Mouse (Mus musculus): ENCODE measurements at regions not wholly inside any gene's neighbourhood (a gene's known extent, or its start where the extent isn't known, plus 50 kb on each side); places are given as distances from the start of the nearest gene placed in this dataset.

DNA sequence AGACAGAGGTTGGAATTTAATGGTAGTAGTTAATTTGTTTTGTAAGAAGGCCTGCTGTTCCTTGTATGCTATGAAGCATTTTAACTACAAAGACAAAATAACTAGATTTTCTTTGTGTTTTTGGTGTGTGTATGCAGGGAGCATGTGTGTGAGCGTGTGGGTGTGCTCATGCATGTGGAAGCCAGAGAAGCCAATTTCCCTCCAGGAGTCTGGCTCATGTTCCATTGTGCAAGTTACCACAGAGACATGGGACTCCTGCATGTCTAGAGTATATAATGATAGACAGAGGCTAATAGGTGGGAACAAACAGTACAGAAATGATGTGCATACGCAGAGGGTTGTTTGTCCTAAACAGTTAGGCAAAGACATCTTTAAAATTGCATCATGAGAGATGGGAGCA, 219.0 kb upstream of the Dpp6 start:
- H3K27ac ChIP-seq (ENCODE audit: control insufficient read depth, low read depth, low read length), result no peak overlapping the region
- no peak for DNase-seq (ENCODE audit: low read depth, low spot score)
- no peaks in the 10 kb centered on the region for H3K27me3 ChIP-seq (ENCODE audit: control insufficient read depth in 1 of 2, insufficient read depth in 2 of 2, low read length in 2 of 2)
- no peak overlapping the region for H3K4me3 ChIP-seq (ENCODE audit: control insufficient read depth in 1 of 2, insufficient read depth in 1 of 2, low read depth in 2 of 2, low read length in 2 of 2)
- H3K36me3 ChIP-seq (ENCODE audit: control insufficient read depth in 1 of 2, insufficient read depth in 2 of 2, low read length in 2 of 2), result no peaks in the 10 kb centered on the region
- no peaks in the 10 kb centered on the region for H3K4me1 ChIP-seq (ENCODE audit: control insufficient read depth in 1 of 2, insufficient read depth in 2 of 2, low read length in 2 of 2)
- no peak overlapping the region for H3K9ac ChIP-seq (ENCODE audit: control insufficient read depth, low read depth, low read length, poor library complexity, severe bottlenecking)
- H3K9me3 ChIP-seq (replicated peaks; ENCODE audit: insufficient read depth, low read length), result no peaks in the 10 kb centered on the region
- H3K79me2 ChIP-seq (ENCODE audit: control insufficient read depth, insufficient read depth, low read length, poor library complexity), result no peaks in the 10 kb centered on the region
- TF ChIP-seq ZKSCAN1 (IDR thresholded peaks at IDR 0.05; ENCODE audit: low read depth, low read length) (no peak), ELF1 (IDR thresholded peaks at IDR 0.05; ENCODE audit: low read depth, low read length) (no peak), POLR2AphosphoS5 (IDR thresholded peaks at IDR 0.05; ENCODE audit: borderline replicate concordance, low read depth, low read length) (no peak), MYB (IDR thresholded peaks at IDR 0.05; ENCODE audit: low read depth, low read length) (no peak), E2F4 (IDR thresholded peaks at IDR 0.05; ENCODE audit: borderline replicate concordance, low read depth, low read length) (no peak), UBTF (IDR thresholded peaks at IDR 0.05; ENCODE audit: borderline replicate concordance, insufficient read depth, low read depth, low read length) (no peak), MYC (IDR thresholded peaks at IDR 0.05; ENCODE audit: low read depth, low read length) (no peak), TCF12 (IDR thresholded peaks at IDR 0.05; ENCODE audit: low read depth, low read length) (no peak), JUND (IDR thresholded peaks at IDR 0.05; ENCODE audit: low read depth, low read length) (no peak), SIN3A (IDR thresholded peaks at IDR 0.05; ENCODE audit: low read length) (no peak)

DNA sequence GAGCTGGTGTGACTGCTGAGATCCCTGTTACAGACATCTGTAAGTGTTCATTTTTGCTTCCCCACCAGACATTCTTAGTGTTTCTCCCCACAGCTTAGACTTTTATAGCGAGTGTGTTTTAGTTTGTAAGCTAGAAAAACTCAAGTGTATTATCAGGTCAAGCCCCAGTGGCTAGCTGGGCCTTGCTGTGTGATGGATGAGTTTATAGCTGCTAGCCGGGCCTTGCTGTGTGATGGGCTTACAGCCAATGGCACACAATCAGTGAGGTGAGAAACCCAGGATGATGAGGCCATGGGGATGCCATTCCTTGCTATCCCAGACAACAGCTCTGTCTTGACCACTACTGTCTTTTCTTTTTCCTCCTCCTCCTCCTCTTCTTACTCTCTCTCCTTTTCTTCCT, 197.7 kb upstream of the Dpp6 start:
- Histone ChIP-seq H3K36me3 (ENCODE audit: control insufficient read depth in 1 of 2, insufficient read depth in 2 of 2, low read length in 2 of 2) (no peaks in the 10 kb centered on the region), H3K27ac (ENCODE audit: control insufficient read depth, low read depth, low read length) (no peak overlapping the region), H3K4me3 (ENCODE audit: control insufficient read depth in 1 of 2, insufficient read depth in 1 of 2, low read depth in 2 of 2, low read length in 2 of 2) (no peak overlapping the region), H3K79me2 (ENCODE audit: control insufficient read depth, insufficient read depth, low read length, poor library complexity) (no peaks in the 10 kb centered on the region), H3K4me1 (ENCODE audit: control insufficient read depth in 1 of 2, insufficient read depth in 2 of 2, low read length in 2 of 2) (no peaks in the 10 kb centered on the region), H3K27me3 (ENCODE audit: control insufficient read depth in 1 of 2, insufficient read depth in 2 of 2, low read length in 2 of 2) (no peaks in the 10 kb centered on the region), H3K9me3 (replicated peaks; ENCODE audit: insufficient read depth, low read length) (no peaks in the 10 kb centered on the region), H3K9ac (ENCODE audit: control insufficient read depth, low read depth, low read length, poor library complexity, severe bottlenecking) (no peak overlapping the region)
- TF ChIP-seq NRF1 (IDR thresholded peaks at IDR 0.05; ENCODE audit: insufficient read depth, low read depth, low read length, poor library complexity, severe bottlenecking) (no peak), KAT2A (conservative IDR thresholded peaks at IDR 0.05; ENCODE audit: low read depth, low read length) (no peak), POLR2AphosphoS2 (IDR thresholded peaks at IDR 0.05; ENCODE audit: low read length) (no peak), USF2 (IDR thresholded peaks at IDR 0.05; ENCODE audit: borderline replicate concordance in 1 of 2, insufficient read depth in 1 of 2, low read depth in 1 of 2, low read length in 2 of 2) (no peak), CHD2 (IDR thresholded peaks at IDR 0.05; ENCODE audit: low read length) (no peak)
- no peak for DNase-seq (ENCODE audit: low read depth, low spot score)

DNA sequence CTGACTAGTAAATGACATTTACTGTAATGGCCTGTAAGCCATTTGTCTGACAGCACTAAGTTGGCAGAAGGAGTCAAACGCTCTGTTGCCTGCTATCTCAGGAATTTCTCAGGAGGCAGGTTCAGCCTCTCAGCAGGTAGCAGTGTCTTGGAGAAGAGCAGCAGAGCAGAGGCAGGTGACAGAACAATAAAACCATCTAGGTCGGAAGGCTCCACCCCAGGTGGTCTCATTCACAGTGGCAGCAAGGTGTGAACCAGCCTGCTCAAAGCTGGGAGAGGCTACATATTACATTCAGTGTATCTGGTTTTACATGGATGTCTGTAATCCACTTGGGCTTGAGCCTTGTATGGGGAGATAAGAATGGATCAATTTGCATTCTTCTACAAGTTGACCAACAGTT, 194.9 kb upstream of the Dpp6 start:
- TF ChIP-seq MYC (IDR thresholded peaks at IDR 0.05; ENCODE audit: low read depth, low read length), result no peak
- TF ChIP-seq TBP (IDR thresholded peaks at IDR 0.05; ENCODE audit: low read depth, low read length), result no peak
- TF ChIP-seq MXI1 (IDR thresholded peaks at IDR 0.05; ENCODE audit: low read depth, low read length), result no peak
- TF ChIP-seq ZNF384 (IDR thresholded peaks at IDR 0.05; ENCODE audit: low read depth, low read length), result no peak
- TF ChIP-seq MAFK (IDR thresholded peaks at IDR 0.05; ENCODE audit: borderline replicate concordance, low read depth, low read length), result no peak
- no peak for TF ChIP-seq ETS1 (IDR thresholded peaks at IDR 0.05; ENCODE audit: low read depth, low read length)
- TF ChIP-seq USF2 (IDR thresholded peaks at IDR 0.05; ENCODE audit: borderline replicate concordance in 1 of 2, insufficient read depth in 1 of 2, low read depth in 1 of 2, low read length in 2 of 2), result no peak
- TF ChIP-seq NELFE (IDR thresholded peaks at IDR 0.05; ENCODE audit: low read depth, low read length), result no peak
- no peak for TF ChIP-seq BHLHE40 (IDR thresholded peaks at IDR 0.05; ENCODE audit: borderline replicate concordance, low read depth, low read length)
- TF ChIP-seq UBTF (IDR thresholded peaks at IDR 0.05; ENCODE audit: borderline replicate concordance, insufficient read depth, low read depth, low read length), result no peak
- TF ChIP-seq EP300 (IDR thresholded peaks at IDR 0.05; ENCODE audit: low read depth in 1 of 2, low read length in 2 of 2), result no peak
- TF ChIP-seq ELF1 (IDR thresholded peaks at IDR 0.05; ENCODE audit: low read depth, low read length), result no peak
- no peak for TF ChIP-seq CTCF (IDR thresholded peaks at IDR 0.05 in 2 of 3, conservative IDR thresholded peaks at IDR 0.05 in 1 of 3; ENCODE audit: control insufficient read depth in 1 of 3, insufficient read depth in 1 of 3, low read depth in 2 of 3, low read length in 3 of 3, poor library complexity in 1 of 3, severe bottlenecking in 1 of 3)
- no peak overlapping the region for H3K4me3 ChIP-seq (ENCODE audit: control insufficient read depth in 1 of 2, insufficient read depth in 1 of 2, low read depth in 2 of 2, low read length in 2 of 2)
- no peaks in the 10 kb centered on the region for H3K36me3 ChIP-seq (ENCODE audit: control insufficient read depth in 1 of 2, insufficient read depth in 2 of 2, low read length in 2 of 2)
- H3K9ac ChIP-seq (ENCODE audit: control insufficient read depth, low read depth, low read length, poor library complexity, severe bottlenecking), result no peak overlapping the region
- H3K27ac ChIP-seq (ENCODE audit: control insufficient read depth, low read depth, low read length), result no peak overlapping the region
- no peak for DNase-seq (ENCODE audit: low read depth, low spot score)
- no peaks in the 10 kb centered on the region for H3K27me3 ChIP-seq (ENCODE audit: control insufficient read depth in 1 of 2, insufficient read depth in 2 of 2, low read length in 2 of 2)
- H3K9me3 ChIP-seq (replicated peaks; ENCODE audit: insufficient read depth, low read length), result no peaks in the 10 kb centered on the region
- no peaks in the 10 kb centered on the region for H3K79me2 ChIP-seq (ENCODE audit: control insufficient read depth, insufficient read depth, low read length, poor library complexity)
- H3K4me1 ChIP-seq (ENCODE audit: control insufficient read depth in 1 of 2, insufficient read depth in 2 of 2, low read length in 2 of 2), result no peaks in the 10 kb centered on the region
